Mouse (Mus musculus) monocyte, adult 2 months (primary cell): ENCODE measurements around the gene Dus3l.

Experiments
- DNase-seq, 2 experiments: peaks; one replicate each; pipeline ENCODE4 v3.0.0; 2022; ENCODE audit warnings: low spot score in 2 of 2, low read depth in 1 of 2

Gene Dus3l

GRCm38 (mm10) chr17:56764474-56765354, at the start of gene Dus3l:
Gene Dus3l (plus strand): TSS chr17:56764757.
- peak; percentile 83 to 84 for DNase-seq

GRCm38 (mm10) chr17:56715360-56715759, 49.2 kb upstream of the Dus3l start:
- no peak for DNase-seq

DNA sequence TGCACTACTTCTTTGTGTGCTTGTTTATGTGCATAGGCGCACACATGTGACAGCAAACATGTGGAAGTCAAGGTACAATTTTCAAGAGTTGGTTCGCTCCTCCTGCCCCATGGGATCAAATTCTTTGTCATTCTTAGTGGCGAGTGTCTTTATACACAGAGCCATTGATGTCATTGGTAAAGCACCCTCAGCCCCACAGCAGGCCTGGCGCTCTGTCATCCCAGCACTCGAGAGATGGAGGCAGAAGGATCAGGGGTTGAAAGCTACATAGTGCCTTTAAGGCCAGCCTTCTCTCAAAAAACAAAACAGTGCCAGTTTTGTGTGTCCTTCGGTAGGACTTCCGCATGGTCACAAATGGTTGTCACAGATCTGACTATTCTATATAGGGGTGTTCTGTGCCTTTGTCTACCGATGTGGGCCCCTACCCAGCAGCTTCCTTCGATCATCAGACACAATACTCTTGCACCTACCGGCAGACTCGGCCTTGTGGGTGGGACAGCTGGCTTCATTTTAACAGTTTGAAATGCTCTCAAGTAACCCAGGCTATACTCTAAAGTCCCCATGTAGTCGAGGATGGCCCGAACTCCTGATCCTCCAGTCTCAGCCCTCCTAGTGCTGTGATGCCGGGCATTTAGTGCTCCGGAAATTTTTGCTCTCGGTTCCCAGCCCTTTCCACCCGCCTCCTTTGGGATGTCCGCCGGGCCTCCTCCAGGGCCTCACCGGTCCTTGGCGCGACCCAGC, 48.5 kb upstream of the Dus3l start:
- no peak for DNase-seq

- peak; percentile 92 to 96 for DNase-seq
These were observed 47.7 kb upstream of the Dus3l start for GRCm38 (mm10) chr17:56716655-56717362.

DNA sequence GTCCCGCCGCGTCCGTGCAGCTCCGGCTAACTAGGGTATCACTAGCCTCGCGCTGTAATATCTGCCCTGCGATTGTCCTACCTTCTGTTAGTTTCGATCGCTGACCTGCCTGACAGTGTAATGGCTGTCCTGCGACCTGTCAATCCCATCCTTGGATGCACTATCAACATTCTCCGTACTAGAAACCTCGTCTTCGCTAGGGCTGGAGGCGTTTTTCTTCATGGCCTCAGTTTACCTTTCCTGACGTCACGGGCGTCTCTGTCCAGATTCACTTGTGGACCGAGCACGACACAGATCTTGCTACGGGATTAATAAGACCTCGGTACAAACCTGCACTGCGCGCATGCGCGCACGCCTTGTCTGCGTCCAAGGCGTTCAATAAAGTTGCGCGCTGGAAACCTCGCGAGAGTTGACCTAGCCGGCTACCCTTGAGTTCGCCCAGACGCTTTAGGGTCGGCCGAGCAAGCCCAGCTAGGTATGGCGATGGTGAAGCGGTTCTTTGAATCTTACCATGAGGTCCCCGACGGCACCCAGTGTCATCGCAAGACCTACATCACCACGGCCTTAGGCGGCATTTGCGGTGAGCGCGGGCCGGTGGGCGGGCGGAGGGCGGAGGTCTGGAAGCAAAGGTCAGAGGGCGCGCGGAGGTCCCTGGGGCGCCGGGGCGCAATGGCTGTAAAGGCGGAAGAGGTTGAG, 47.0 kb upstream of the Dus3l start, which contains the start of the genes Ndufa11 and Vmac:
Gene Ndufa11, plus strand, starts transcription at position 405 of the 696 bp plus-strand sequence.
Gene Vmac, minus strand, starts transcription at position 660 of the 696 bp plus-strand sequence.
- peak; percentile 57 to 86 for DNase-seq

DNA sequence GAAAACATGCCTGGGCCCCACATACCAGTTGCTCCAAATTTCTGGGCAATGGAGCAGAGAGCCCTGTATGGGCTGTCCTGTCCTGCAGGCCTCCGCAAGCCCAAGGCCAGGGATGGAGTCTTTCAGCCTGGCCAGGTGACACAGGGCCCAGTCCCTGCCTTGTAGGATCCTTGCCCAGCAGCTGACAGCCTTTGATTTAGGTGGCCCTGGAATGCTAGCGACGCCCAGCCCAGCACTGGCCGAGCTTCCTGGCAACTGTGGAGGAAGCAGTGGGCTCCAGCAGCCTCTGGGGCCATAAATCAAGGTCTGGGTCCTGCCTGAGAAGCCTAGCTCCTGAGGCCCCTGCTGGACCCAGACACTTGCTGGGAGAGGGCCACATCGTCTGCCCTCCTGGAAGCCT, 42.1 kb upstream of the Dus3l start:
- no peak for DNase-seq

- no peak for DNase-seq
These were observed 41.0 kb upstream of the Dus3l start for GRCm38 (mm10) chr17:56723419-56724161.

- no peak for DNase-seq
These were observed 37.4 kb upstream of the Dus3l start for GRCm38 (mm10) chr17:56727029-56727649.

DNA sequence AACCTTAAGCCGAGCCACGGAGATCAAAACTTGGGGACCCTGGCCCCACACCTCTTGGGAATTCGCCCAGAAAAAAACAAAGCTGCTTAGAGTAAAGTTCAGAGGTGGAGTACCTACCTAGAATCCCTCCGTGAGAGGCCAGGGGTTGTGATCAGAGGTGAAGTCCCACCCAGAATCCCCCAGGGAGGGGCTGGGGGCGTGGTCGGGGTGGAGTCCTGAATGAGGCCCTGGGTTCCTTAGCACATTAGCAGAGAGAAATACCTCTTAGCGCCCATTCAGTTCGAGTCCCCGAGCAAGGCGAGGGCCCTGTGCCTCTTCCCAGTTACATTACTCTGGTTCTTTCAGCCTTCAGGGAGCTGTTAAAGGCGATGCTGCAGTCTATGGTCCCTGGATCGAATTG, 36.9 kb upstream of the Dus3l start:
- DNase-seq: no peak

DNA sequence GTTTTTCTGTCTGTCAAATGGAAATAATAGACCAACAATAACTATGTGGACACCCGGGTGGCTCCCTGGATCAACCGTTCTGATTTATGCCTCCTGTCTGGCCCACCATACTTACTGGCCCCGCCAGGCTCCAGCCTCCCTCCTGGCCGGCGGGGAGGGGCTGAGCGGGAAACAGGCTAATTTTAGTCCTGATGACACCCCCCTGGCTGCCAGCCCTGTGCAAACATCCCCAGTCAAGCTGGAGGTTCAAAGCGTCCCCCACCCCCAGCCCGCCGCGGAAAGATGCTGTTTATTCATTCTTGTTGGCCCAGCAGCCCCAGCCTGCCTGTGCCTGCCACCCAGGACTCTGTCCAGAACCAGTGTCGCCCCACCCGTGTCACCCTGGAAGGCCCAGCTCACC, 36.4 kb upstream of the Dus3l start:
- no peak for DNase-seq

DNA sequence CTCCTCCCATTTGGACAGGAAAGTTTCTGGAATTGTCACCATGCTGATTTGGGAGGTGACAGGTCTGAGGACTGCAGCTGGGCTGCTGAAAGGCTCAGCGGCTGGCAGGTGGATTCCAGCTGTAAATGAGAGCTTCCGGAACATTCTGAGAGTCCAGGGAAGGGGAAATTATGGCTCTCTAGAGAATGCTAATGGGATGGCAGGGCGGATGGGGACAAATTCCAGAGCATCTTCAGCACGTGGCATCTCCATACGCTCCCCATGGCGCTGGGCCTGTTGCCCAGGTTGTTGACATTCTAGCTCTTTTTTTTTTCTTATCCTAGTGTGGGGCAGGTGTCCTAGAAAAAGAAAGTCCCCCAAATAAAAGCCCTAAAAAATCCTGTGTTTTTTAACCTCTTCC, 35.4 kb upstream of the Dus3l start:
- no peak for DNase-seq

DNA sequence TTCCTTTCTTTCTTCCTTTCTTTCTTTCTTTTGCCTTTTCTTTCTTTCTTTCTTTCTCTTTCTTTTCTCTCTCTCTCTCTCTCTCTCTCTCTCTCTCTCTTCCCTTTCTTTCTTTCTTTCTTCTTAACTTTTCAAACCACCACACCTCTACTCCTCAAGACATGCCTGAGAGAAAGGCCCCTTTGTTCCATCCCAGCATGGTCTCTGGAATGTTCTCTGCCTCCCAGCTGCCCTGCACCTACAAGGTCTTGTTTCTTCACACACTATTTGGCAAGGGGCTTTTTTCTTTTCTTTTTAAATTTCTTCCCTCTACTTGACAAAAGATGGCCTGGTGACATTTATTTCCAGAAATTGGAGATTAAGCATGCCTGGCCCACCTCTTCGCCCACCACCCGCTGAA, 34.9 kb upstream of the Dus3l start:
- no peak for DNase-seq

DNA sequence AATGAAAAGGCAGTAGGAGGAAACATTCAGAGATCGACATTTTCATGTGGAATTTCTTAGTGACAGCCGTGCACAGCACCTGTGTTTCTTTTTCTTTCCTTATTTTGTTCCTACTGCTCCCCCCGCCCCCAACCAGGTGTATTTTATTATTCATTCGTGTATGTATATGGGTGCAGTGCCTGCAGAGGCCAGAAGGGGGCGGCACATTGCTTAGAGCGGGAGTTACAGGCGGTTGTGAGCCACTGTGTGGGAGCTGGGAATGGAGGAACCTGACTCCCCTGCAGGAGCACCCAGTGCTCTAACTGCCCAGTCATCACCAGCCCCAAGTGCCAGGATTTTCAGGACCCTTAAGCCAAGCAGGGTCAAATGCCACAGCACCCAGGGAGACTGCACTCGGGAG, 28.0 kb upstream of the Dus3l start:
- no peak for DNase-seq

DNA sequence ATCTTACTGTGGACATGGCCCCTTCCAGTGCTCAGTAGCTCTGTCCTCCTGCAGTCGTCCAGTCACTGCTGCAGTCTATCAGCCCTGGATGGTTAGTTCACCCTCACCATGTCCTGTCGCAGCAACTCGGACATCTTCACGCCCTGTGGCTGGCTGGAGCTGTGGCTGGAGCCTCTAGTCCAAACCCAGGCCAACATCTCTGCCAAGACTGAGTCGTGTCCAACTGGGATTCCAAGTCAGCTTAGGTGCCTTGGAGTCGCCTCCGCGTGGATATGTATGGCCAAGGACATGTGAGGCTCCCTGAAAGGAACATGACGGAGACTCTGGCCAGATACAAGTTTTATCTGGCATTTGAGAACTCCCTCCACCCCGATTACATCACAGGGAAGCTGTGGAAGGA, 26.3 kb upstream of the Dus3l start:
- DNase-seq: no peak

DNA sequence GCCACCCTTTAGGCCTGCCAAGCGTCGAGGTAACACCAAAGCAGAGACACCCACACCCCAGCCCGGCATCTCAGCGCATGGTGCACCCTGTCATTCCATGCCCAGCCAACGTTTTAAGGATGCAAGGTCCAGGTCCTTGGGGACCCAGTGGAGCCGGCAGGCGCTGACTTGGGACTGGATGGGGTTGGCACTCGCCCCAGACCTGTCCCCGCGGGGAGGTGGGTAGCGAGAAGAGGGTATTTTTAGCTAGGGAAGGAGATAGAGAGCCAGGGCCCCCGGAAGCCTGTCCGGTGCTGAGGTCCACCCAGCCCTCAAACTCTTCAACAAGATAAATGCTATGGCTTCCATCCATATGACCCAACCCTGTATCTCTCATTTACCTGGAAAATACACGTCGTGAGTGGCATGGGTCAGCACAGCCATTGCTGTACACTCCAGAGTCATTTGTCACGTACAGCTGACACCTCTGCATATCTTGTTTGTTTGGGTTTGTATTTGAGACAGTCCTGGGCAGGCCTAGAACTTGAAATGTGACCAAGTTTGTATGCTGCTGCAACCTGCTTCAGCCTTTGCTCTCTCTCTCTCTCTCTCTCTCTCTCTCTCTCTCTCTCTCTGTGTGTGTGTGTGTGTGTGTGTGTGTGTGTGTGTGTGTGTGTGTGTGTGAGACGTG, 24.3 kb upstream of the Dus3l start:
- no peak for DNase-seq

GRCm38 (mm10) chr17:56740788-56741160, 23.8 kb upstream of the Dus3l start:
- DNase-seq: no peak

DNA sequence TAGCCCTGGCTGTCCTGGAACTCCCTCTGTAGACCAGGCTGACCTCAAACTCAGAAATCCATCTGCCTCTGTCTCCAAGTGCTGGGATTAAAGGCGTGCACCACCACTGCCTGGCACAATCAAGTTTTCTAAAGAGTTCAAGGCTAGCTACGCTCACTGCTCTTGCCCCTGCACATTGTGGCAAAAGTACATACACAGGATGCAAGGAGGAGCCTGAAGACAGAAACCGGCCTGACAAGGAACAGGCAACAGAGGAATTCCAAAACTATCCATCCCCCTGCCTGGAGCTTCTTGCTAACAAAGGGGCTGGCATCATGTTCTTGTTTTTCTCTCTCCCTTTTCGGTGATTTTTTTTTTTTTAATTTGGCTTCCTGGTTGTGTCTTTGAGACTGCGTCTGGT, 20.4 kb upstream of the Dus3l start:
- DNase-seq: no peak

DNA sequence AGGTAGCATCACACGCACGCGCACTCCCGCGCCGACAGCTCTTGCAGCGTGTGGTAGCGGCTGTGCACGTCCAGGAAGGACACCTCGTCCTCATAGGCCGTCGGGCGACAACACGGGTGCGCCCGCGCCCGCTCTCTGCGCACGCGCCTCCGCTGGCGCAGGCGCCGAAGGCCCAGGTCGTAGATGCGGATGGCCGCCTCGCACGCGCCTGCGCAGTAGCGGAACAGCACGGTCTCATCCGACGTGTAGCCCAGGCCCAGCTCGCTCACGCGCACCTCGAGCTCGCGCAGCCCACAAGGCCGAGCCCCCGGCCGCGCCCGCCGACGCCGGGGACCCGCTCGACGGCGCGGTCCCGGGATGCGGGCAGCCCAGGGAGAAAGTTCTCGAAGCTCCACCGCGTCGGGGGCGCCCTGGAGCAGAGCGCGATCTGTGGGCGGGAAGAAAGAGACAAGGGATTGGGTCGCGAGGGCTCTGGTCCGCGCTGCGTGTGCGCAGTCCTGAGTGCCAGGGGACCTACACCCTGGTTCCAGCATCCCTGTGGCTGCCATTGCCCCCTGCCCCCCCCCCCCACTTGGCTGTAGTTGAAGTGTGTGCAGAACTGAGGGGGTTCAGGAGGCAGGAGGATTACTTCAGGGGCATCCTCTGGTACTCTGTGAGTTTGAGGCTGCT, 13.0 kb upstream of the Dus3l start:
- no peak for DNase-seq

GRCm38 (mm10) chr17:56753452-56753851, 11.1 kb upstream of the Dus3l start:
- no peak for DNase-seq
